Mouse (Mus musculus) MEL (cell line): ENCODE measurements around the gene Foxn1.
A peak's percentile ranks its signal among the peaks of the same experiment; 100 is the strongest.

Source experiments
- CHD2 ChIP-seq: IDR thresholded peaks from 2 replicates; pipeline ENCODE4 v1.6.1; 2011; ENCODE audit warnings: low read length, improper control_type of control experiment
- CTCF ChIP-seq, 3 experiments: IDR thresholded peaks in 2 of 3; conservative IDR thresholded peaks in 1 of 3; 2 replicates each; pipeline ENCODE4 v1.5.1; 2011 to 2012; ENCODE audit warnings: low read length in 3 of 3, low read depth in 2 of 3, mild to moderate bottlenecking in 2 of 3, improper control_type of control experiment in 1 of 3, inconsistent platforms in 1 of 3, mixed read lengths in 1 of 3, moderate library complexity in 1 of 3; ENCODE audit not compliant: control insufficient read depth in 1 of 3, insufficient read depth in 1 of 3, poor library complexity in 1 of 3, severe bottlenecking in 1 of 3
- E2F4 ChIP-seq: IDR thresholded peaks from 2 replicates; pipeline ENCODE4 v1.6.1; 2011; ENCODE audit warnings: low read depth, low read length, improper control_type of control experiment, borderline replicate concordance
- GABPA ChIP-seq: IDR thresholded peaks from 2 replicates; pipeline ENCODE4 v1.6.1; 2012; ENCODE audit warnings: low read depth, mild to moderate bottlenecking, inconsistent platforms, low read length, improper control_type of control experiment, moderate library complexity
- KAT2A ChIP-seq: conservative IDR thresholded peaks from 2 replicates; pipeline ENCODE4 v1.6.1; 2012; ENCODE audit warnings: low read depth, low read length, improper control_type of control experiment, inconsistent platforms
- MAFK ChIP-seq: IDR thresholded peaks from 2 replicates; pipeline ENCODE4 v1.6.1; 2011; ENCODE audit warnings: low read depth, mild to moderate bottlenecking, low read length, improper control_type of control experiment, borderline replicate concordance
- MYB ChIP-seq: IDR thresholded peaks from 2 replicates; pipeline ENCODE4 v1.6.1; 2011; ENCODE audit warnings: mild to moderate bottlenecking, low read depth, low read length, improper control_type of control experiment
- NELFE ChIP-seq: IDR thresholded peaks from 2 replicates; pipeline ENCODE4 v1.6.1; 2011; ENCODE audit warnings: low read depth, low read length, improper control_type of control experiment
- POLR2A ChIP-seq, 2 experiments: IDR thresholded peaks; 2 replicates each; pipeline ENCODE4 v1.6.1; 2011 to 2012; ENCODE audit warnings: low read length in 2 of 2, mild to moderate bottlenecking in 2 of 2, control low read depth in 1 of 2, improper control_type of control experiment in 1 of 2, low read depth in 1 of 2, moderate library complexity in 1 of 2; ENCODE audit not compliant: control insufficient read depth in 1 of 2, insufficient read depth in 1 of 2, poor library complexity in 1 of 2
- SIN3A ChIP-seq: IDR thresholded peaks from 2 replicates; pipeline ENCODE4 v1.6.1; 2012; ENCODE audit warnings: low read length, improper control_type of control experiment, inconsistent platforms
- SMC3 ChIP-seq: IDR thresholded peaks from 2 replicates; pipeline ENCODE4 v1.6.1; 2011; ENCODE audit warnings: low read depth, low read length, improper control_type of control experiment
- TCF12 ChIP-seq: IDR thresholded peaks from 2 replicates; pipeline ENCODE4 v1.6.1; 2014; ENCODE audit warnings: low read depth, mild to moderate bottlenecking, inconsistent platforms, low read length, improper control_type of control experiment, moderate library complexity
- USF1 ChIP-seq: IDR thresholded peaks from 2 replicates; pipeline ENCODE4 v1.6.1; 2014; ENCODE audit warnings: low read depth, mild to moderate bottlenecking, inconsistent platforms, low read length, improper control_type of control experiment, moderate library complexity
- ZKSCAN1 ChIP-seq: IDR thresholded peaks from 2 replicates; pipeline ENCODE4 v1.6.1; 2012; ENCODE audit warnings: low read depth, mild to moderate bottlenecking, inconsistent platforms, low read length, improper control_type of control experiment, moderate library complexity

GRCm38 (mm10) chr11:78343381-78344327, 42.7 kb downstream of the Foxn1 start, which contains the start of gene Unc119:
- 0 out of 2 replicates have a peak, but pooled peaks have one; percentile 13 for TF ChIP-seq E2F4
- no peak; a peak in 1 of 6 replicates for TF ChIP-seq CTCF (IDR thresholded peaks at IDR 0.05 in 2 of 3, conservative IDR thresholded peaks at IDR 0.05 in 1 of 3; ENCODE audit: control insufficient read depth in 1 of 3, insufficient read depth in 1 of 3, low read depth in 2 of 3, low read length in 3 of 3, poor library complexity in 1 of 3, severe bottlenecking in 1 of 3)
- no peak; the same call in 1 of the 2 replicates for TF ChIP-seq CHD2
- no peak for TF ChIP-seq MAFK
- TF ChIP-seq POLR2A (IDR thresholded peaks at IDR 0.05; ENCODE audit: control insufficient read depth in 1 of 2, insufficient read depth in 1 of 2, low read depth in 1 of 2, low read length in 2 of 2, poor library complexity in 1 of 2), result peak; percentile 61 to 88; a peak in 3 of 4 replicates
- peak; percentile 32; the same call in 1 of the 2 replicates for TF ChIP-seq TCF12
- peak; percentile 71 for TF ChIP-seq NELFE
- TF ChIP-seq ZKSCAN1, result no peak
- TF ChIP-seq KAT2A, result no peak
- TF ChIP-seq SMC3, result no peak
- peak; percentile 4; the same call in 1 of the 2 replicates for TF ChIP-seq USF1
- TF ChIP-seq MYB, result no peak
- TF ChIP-seq SIN3A, result peak; percentile 57; the same call in 1 of the 2 replicates
- TF ChIP-seq GABPA, result no peak
